Mouse (Mus musculus) kidney, postnatal 0 days (tissue): ENCODE results near the gene Ebf4. TPM values are rescaled to one million over a fixed set of nuclear protein-coding genes. Genes with fewer than 3 reads are reported as not detected.

ENCODE experiments used
- ATAC-seq: fragments of 200-750 bp; cut with Nextera tagmentation; replicated peaks from 2 replicates; pipeline ENCODE4 v1.8.0; 2017; ENCODE audit warnings: low read depth, moderate number of reproducible peaks, moderate TSS enrichment, moderate library complexity; ENCODE audit not compliant: low FRiP score
- DNase-seq: peaks from one replicate; pipeline ENCODE4 v3.0.0-alpha.2; 2016; ENCODE audit warnings: low spot score
- H3K27ac ChIP-seq: fragments of 300-500 bp; sonication (generic); 2 replicates; pipeline ENCODE4 v1.5.1; 2014; ENCODE audit warnings: mild to moderate bottlenecking
- H3K27me3 ChIP-seq: fragments of 300-500 bp; sonication (generic); 2 replicates; pipeline ENCODE4 v1.6.1; 2014; ENCODE audit warnings: low read length, mixed read lengths; ENCODE audit not compliant: insufficient read depth
- H3K36me3 ChIP-seq: fragments of 300-500 bp; sonication (generic); 2 replicates; pipeline ENCODE4 v1.6.1; 2014; ENCODE audit warnings: low read length, mixed read lengths; ENCODE audit not compliant: insufficient read depth
- H3K4me1 ChIP-seq: fragments of 300-500 bp; sonication (generic); replicated peaks from 2 replicates; pipeline ENCODE4 v1.6.1; 2014; ENCODE audit warnings: antibody characterized with exemption, low read length, mixed read lengths; ENCODE audit not compliant: insufficient read depth
- H3K4me2 ChIP-seq: fragments of 300-500 bp; sonication (generic); 2 replicates; pipeline ENCODE4 v1.6.1; 2014; ENCODE audit warnings: mild to moderate bottlenecking, low read length, moderate library complexity, mixed read lengths
- H3K4me3 ChIP-seq: fragments of 300-500 bp; sonication (generic); replicated peaks from 2 replicates; pipeline ENCODE4 v1.5.1; 2014; ENCODE audit warnings: low read depth, low read length
- H3K9ac ChIP-seq: fragments of 300-500 bp; sonication (generic); 2 replicates; pipeline ENCODE4 v1.6.1; 2014; ENCODE audit warnings: low read depth, low read length
- H3K9me3 ChIP-seq: fragments of 300-500 bp; sonication (generic); replicated peaks from 2 replicates; pipeline ENCODE4 v1.6.1; 2016; ENCODE audit warnings: low read length, inconsistent platforms, mixed read lengths
- CTCF ChIP-seq: IDR thresholded peaks from 2 replicates; pipeline ENCODE4 v1.5.1; 2016; ENCODE audit warnings: antibody characterized with exemption, low read depth, mild to moderate bottlenecking, moderate library complexity
- WGBS: fragments of 180-500 bp; shearing (Covaris S2); extraction: QIAGEN DNeasy Blood & Tissue Kit; methylation state at CpG from one replicate; pipeline ENCODE4 v1.1.7; 2014; 5-methylcytosine and 5-hydroxymethylcytosine counted together
- polyA plus RNA-seq: library from polyadenylated mRNA; unstranded; fragments of >200 nt; fragmentation: Nextera tagmentation; extraction: Ambion mirVana; gene quantifications from 2 replicates; pipeline ENCODE4 v1.2.1, GENCODE M21; 2015

Gene Ebf4
- polyA plus RNA-seq, 1 experiment from 2014 or later, result 3.7 TPM

- Histone ChIP-seq H3K27ac (no peak overlapping the region), H3K9ac (peak overlapping the region; percentile 71; the same call in 1 of the 2 replicates), H3K4me3 (peak overlapping the region; percentile 65), H3K4me1 (peaks cover 10% of the 10 kb centered on the region), H3K27me3 (no peaks in the 10 kb centered on the region; the same call in 1 of the 2 replicates), H3K9me3 (no peaks in the 10 kb centered on the region), H3K36me3 (no peaks in the 10 kb centered on the region), H3K4me2 (peak overlapping the region; percentile 94)
- no peak for DNase-seq
- no peak for ATAC-seq
- no peak for TF ChIP-seq CTCF
- WGBS, result 23% methylated on average over 8 of the region's 14 CpGs
Measured at GRCm38 (mm10) chr2:130398091-130398490, 103.1 kb downstream of the Ebf4 start.

- Histone ChIP-seq H3K4me1 (peaks cover 10% of the 10 kb centered on the region), H3K4me3 (no peak overlapping the region), H3K4me2 (no peak overlapping the region), H3K27ac (no peak overlapping the region), H3K27me3 (no peaks in the 10 kb centered on the region; the same call in 1 of the 2 replicates), H3K9ac (no peak overlapping the region), H3K36me3 (no peaks in the 10 kb centered on the region), H3K9me3 (no peaks in the 10 kb centered on the region)
- no peak for DNase-seq
- TF ChIP-seq CTCF, result no peak
- ATAC-seq, result no peak
- WGBS, result 83% methylated on average over 1 of the region's 1 CpGs
Measured at GRCm38 (mm10) chr2:130400046-130400445, 105.1 kb downstream of the Ebf4 start.

- no peaks in the 10 kb centered on the region; the same call in 1 of the 2 replicates for H3K27me3 ChIP-seq
Measured at GRCm38 (mm10) chr2:130401891-130402290, 106.9 kb downstream of the Ebf4 start.

GRCm38 (mm10) chr2:130404939-130405338 is 110.0 kb downstream of the Ebf4 start, which contains the start of the genes Gm28372 and 1700020A23Rik:
Gene Gm28372 (plus strand): TSS chr2:130405239.
Gene 1700020A23Rik (plus strand): TSS chr2:130405259.
- Histone ChIP-seq H3K27me3 (no peaks in the 10 kb centered on the region), H3K9ac (no peak within 1 kb of the TSS), H3K4me2 (no peak within 1 kb of the TSS), H3K4me3 (no peak within 1 kb of the TSS), H3K4me1 (no peaks in the 10 kb centered on the region), H3K36me3 (no peaks in the 10 kb centered on the region), H3K27ac (no peak within 1 kb of the TSS), H3K9me3 (no peaks in the 10 kb centered on the region)
- TF ChIP-seq CTCF, result no peak
- no peak for ATAC-seq
- DNase-seq, result no peak
- 100% methylated on average over 1 of the region's 1 CpGs for WGBS

More at GRCm38 (mm10) chr2:130401891-130402290, 106.9 kb downstream of the Ebf4 start:
- TF ChIP-seq CTCF, result no peak
- no peak overlapping the region for H3K27ac ChIP-seq
- WGBS, result 78% methylated on average over 4 of the region's 4 CpGs
- H3K4me2 ChIP-seq, result no peak overlapping the region
- H3K9ac ChIP-seq, result no peak overlapping the region
- no peaks in the 10 kb centered on the region for H3K9me3 ChIP-seq
- H3K36me3 ChIP-seq, result no peaks in the 10 kb centered on the region
- DNase-seq (no peak), ATAC-seq (no peak)
- no peak overlapping the region for H3K4me3 ChIP-seq
- H3K4me1 ChIP-seq, result peaks cover 10% of the 10 kb centered on the region

- Histone ChIP-seq H3K9me3 (no peaks in the 10 kb centered on the region), H3K4me3 (no peak within 1 kb of the TSS), H3K36me3 (no peaks in the 10 kb centered on the region), H3K4me1 (no peaks in the 10 kb centered on the region), H3K4me2 (no peak within 1 kb of the TSS), H3K27ac (no peak within 1 kb of the TSS), H3K27me3 (no peaks in the 10 kb centered on the region), H3K9ac (no peak within 1 kb of the TSS)
- no peak for TF ChIP-seq CTCF
- ATAC-seq (no peak), DNase-seq (no peak)
- WGBS, result 69% methylated on average over 2 of the region's 2 CpGs
Measured at GRCm38 (mm10) chr2:130406178-130406577, 111.2 kb downstream of the Ebf4 start, which contains the start of gene Tmem239. Gene Tmem239 (plus strand): TSS chr2:130406478.

GRCm38 (mm10) chr2:130408194-130408593 is 113.2 kb downstream of the Ebf4 start:
- TF ChIP-seq CTCF, result peak; percentile 49
- ATAC-seq, result 0 out of 2 replicates have a peak, but pooled peaks have one; percentile 41
- no peak overlapping the region for H3K4me3 ChIP-seq
- H3K9ac ChIP-seq, result no peak overlapping the region
- H3K27me3 ChIP-seq, result no peaks in the 10 kb centered on the region
- H3K36me3 ChIP-seq, result no peaks in the 10 kb centered on the region
- 8% methylated on average over 6 of the region's 6 CpGs for WGBS
- no peak overlapping the region for H3K27ac ChIP-seq
- no peaks in the 10 kb centered on the region for H3K9me3 ChIP-seq
- peak; percentile 78 for DNase-seq
- H3K4me1 ChIP-seq, result no peaks in the 10 kb centered on the region
- no peak overlapping the region for H3K4me2 ChIP-seq
